Mouse (Mus musculus): ENCODE data around the gene Atp5j2. TPM values are rescaled to one million over a fixed set of nuclear protein-coding genes. Genes with fewer than 3 reads are reported as not detected.
"Not testable (repeated sequence)": the region's sequence is repeated elsewhere in the genome, so short reads cannot be mapped to it uniquely, and the experiment has no call there.

Gene Atp5j2
- polyA plus RNA-seq (2015; fragmentation: Nextera tagmentation; extraction: Ambion mirVana) = 411 and 425 TPM in 2 replicates

- peak within 1 kb of the TSS; percentile 94 for H3K9ac ChIP-seq (replicated peaks)
- DNase-seq (no peak), ATAC-seq (no peak)
- no peaks in the 10 kb centered on the region for H3K9me3 ChIP-seq (ENCODE audit: low read length)
- peaks cover 26% of the 10 kb centered on the region for H3K4me1 ChIP-seq (ENCODE audit: insufficient read depth)
- H3K36me3 ChIP-seq (replicated peaks; ENCODE audit: insufficient read depth, low read length) = peaks cover 39% of the 10 kb centered on the region
- H3K27ac ChIP-seq (ENCODE audit: low read depth) = peak within 1 kb of the TSS; percentile 91
- H3K4me3 ChIP-seq (ENCODE audit: low read depth, low read length) = peak within 1 kb of the TSS; percentile 78
- WGBS (ENCODE audit: insufficient replicate concordance) = 90% methylated on average over 2 of the region's 2 CpGs
- TF ChIP-seq EP300 (IDR thresholded peaks at IDR 0.05; ENCODE audit: low read depth) (no peak), CTCF (IDR thresholded peaks at IDR 0.05; ENCODE audit: low read depth) (no peak)
- no peaks in the 10 kb centered on the region for H3K27me3 ChIP-seq (ENCODE audit: insufficient read depth, low read length)
- H3K4me2 ChIP-seq (ENCODE audit: low read depth, low read length) = peak within 1 kb of the TSS; percentile 91
Observed at GRCm38 (mm10) chr5:145191962-145192361, at the start of gene Atp5j2. Atp5j2 (minus strand) TSS chr5:145192062.

GRCm38 (mm10) chr5:145234636-145235035 is 42.8 kb upstream of the Atp5j2 start:
- TF ChIP-seq CTCF (IDR thresholded peaks at IDR 0.05; ENCODE audit: low read depth) (peak; percentile 70), EP300 (IDR thresholded peaks at IDR 0.05; ENCODE audit: low read depth) (no peak)
- ATAC-seq = no peak
- Histone ChIP-seq H3K9ac (replicated peaks) (no peak overlapping the region), H3K4me2 (ENCODE audit: low read depth, low read length) (no peak overlapping the region), H3K36me3 (replicated peaks; ENCODE audit: insufficient read depth, low read length) (peaks cover 50% of the 10 kb centered on the region), H3K27ac (ENCODE audit: low read depth) (no peak overlapping the region), H3K27me3 (ENCODE audit: insufficient read depth, low read length) (no peaks in the 10 kb centered on the region), H3K4me3 (ENCODE audit: low read depth, low read length) (no peak overlapping the region), H3K9me3 (ENCODE audit: low read length) (no peaks in the 10 kb centered on the region), H3K4me1 (ENCODE audit: insufficient read depth) (peaks cover 5% of the 10 kb centered on the region)
- DNase-seq = peak; percentile 36

GRCm38 (mm10) chr5:145231893-145232411 is 40.1 kb upstream of the Atp5j2 start:
- TF ChIP-seq CTCF (IDR thresholded peaks at IDR 0.05; ENCODE audit: low read depth) (no peak), EP300 (IDR thresholded peaks at IDR 0.05; ENCODE audit: low read depth) (no peak)
- Histone ChIP-seq H3K4me3 (ENCODE audit: low read depth, low read length) (peak overlapping the region; percentile 99), H3K4me2 (ENCODE audit: low read depth, low read length) (peak overlapping the region; percentile 82), H3K36me3 (replicated peaks; ENCODE audit: insufficient read depth, low read length) (peaks cover 33% of the 10 kb centered on the region), H3K27ac (ENCODE audit: low read depth) (peak overlapping the region; percentile 99), H3K27me3 (ENCODE audit: insufficient read depth, low read length) (no peaks in the 10 kb centered on the region), H3K9ac (replicated peaks) (peak overlapping the region; percentile 99), H3K9me3 (ENCODE audit: low read length) (no peaks in the 10 kb centered on the region), H3K4me1 (ENCODE audit: insufficient read depth) (peaks cover 5% of the 10 kb centered on the region)
- ATAC-seq (peak; percentile 55), DNase-seq (no peak)
- under 1% methylated on average over 45 of the region's 49 CpGs for WGBS (ENCODE audit: insufficient replicate concordance)

- ATAC-seq = peak; percentile 97
- H3K27me3 ChIP-seq (ENCODE audit: insufficient read depth, low read length) = no peaks in the 10 kb centered on the region
- H3K9me3 ChIP-seq (ENCODE audit: low read length) = no peaks in the 10 kb centered on the region
- H3K4me1 ChIP-seq (ENCODE audit: insufficient read depth) = peaks cover 5% of the 10 kb centered on the region
- peak within 1 kb of the TSS; percentile 82 for H3K4me2 ChIP-seq (ENCODE audit: low read depth, low read length)
- TF ChIP-seq CTCF (IDR thresholded peaks at IDR 0.05; ENCODE audit: low read depth) (no peak), EP300 (IDR thresholded peaks at IDR 0.05; ENCODE audit: low read depth) (peak; percentile 83)
- H3K9ac ChIP-seq (replicated peaks) = peak within 1 kb of the TSS; percentile 99
- peak; percentile 98 for DNase-seq
- H3K4me3 ChIP-seq (ENCODE audit: low read depth, low read length) = peak within 1 kb of the TSS; percentile 99
- WGBS (ENCODE audit: insufficient replicate concordance) = under 1% methylated on average over 42 of the region's 42 CpGs
- peak within 1 kb of the TSS; percentile 99 for H3K27ac ChIP-seq (ENCODE audit: low read depth)
- peaks cover 29% of the 10 kb centered on the region for H3K36me3 ChIP-seq (replicated peaks; ENCODE audit: insufficient read depth, low read length)
Observed at GRCm38 (mm10) chr5:145231367-145231871, 39.6 kb upstream of the Atp5j2 start, which contains the start of gene Zfp655. Zfp655 (plus strand) TSS chr5:145231715.

GRCm38 (mm10) chr5:145230641-145231040 is 38.8 kb upstream of the Atp5j2 start:
- Histone ChIP-seq H3K27ac (ENCODE audit: low read depth) (peak overlapping the region; percentile 99), H3K4me3 (ENCODE audit: low read depth, low read length) (0 out of 2 replicates have a peak overlapping the region, but pooled peaks have one; percentile 99), H3K36me3 (replicated peaks; ENCODE audit: insufficient read depth, low read length) (peaks cover 24% of the 10 kb centered on the region), H3K4me2 (ENCODE audit: low read depth, low read length) (peak overlapping the region; percentile 82), H3K27me3 (ENCODE audit: insufficient read depth, low read length) (no peaks in the 10 kb centered on the region), H3K9ac (replicated peaks) (peak overlapping the region; percentile 99; the same call in 1 of the 2 replicates), H3K4me1 (ENCODE audit: insufficient read depth) (peaks cover 8% of the 10 kb centered on the region), H3K9me3 (ENCODE audit: low read length) (no peaks in the 10 kb centered on the region)
- ATAC-seq (no peak), DNase-seq (no peak)
- no peak for TF ChIP-seq EP300 (IDR thresholded peaks at IDR 0.05; ENCODE audit: low read depth)
- TF ChIP-seq CTCF (IDR thresholded peaks at IDR 0.05; ENCODE audit: low read depth) = no peak
- 79% methylated on average over 4 of the region's 4 CpGs for WGBS (ENCODE audit: insufficient replicate concordance)

GRCm38 (mm10) chr5:145229283-145229682 is 37.4 kb upstream of the Atp5j2 start:
- not testable (repeated sequence) for H3K27ac ChIP-seq (ENCODE audit: low read depth); H3K4me2 ChIP-seq (ENCODE audit: low read depth, low read length); ATAC-seq; H3K9me3 ChIP-seq (ENCODE audit: low read length); H3K4me1 ChIP-seq (ENCODE audit: insufficient read depth); H3K9ac ChIP-seq (replicated peaks); H3K4me3 ChIP-seq (ENCODE audit: low read depth, low read length); DNase-seq; H3K27me3 ChIP-seq (ENCODE audit: insufficient read depth, low read length)
- 78% methylated on average over 6 of the region's 6 CpGs for WGBS (ENCODE audit: insufficient replicate concordance)
- peaks cover 10% of the 10 kb centered on the region for H3K36me3 ChIP-seq (replicated peaks; ENCODE audit: insufficient read depth, low read length)

Data from liver, postnatal 0 days (tissue).